Mouse (Mus musculus) ES-Bruce4 (cell line): ENCODE measurements at regions not wholly inside any gene's neighbourhood (a gene's known extent, or its start where the extent isn't known, plus 50 kb on each side); places are given as distances from the start of the nearest gene placed in this dataset.
A peak's percentile ranks its signal among the peaks of the same experiment; 100 is the strongest.

Experiments used
- H3K27ac ChIP-seq: 2 replicates; pipeline ENCODE4 v1.5.1; 2012; ENCODE audit warnings: low read length, inconsistent platforms; ENCODE audit not compliant: insufficient read depth
- H3K27me3 ChIP-seq: 2 replicates; pipeline ENCODE4 v1.6.1; 2012; ENCODE audit warnings: mild to moderate bottlenecking, low read length, inconsistent platforms; ENCODE audit not compliant: control insufficient read depth, poor library complexity, insufficient read depth, severe bottlenecking
- H3K36me3 ChIP-seq: 2 replicates; pipeline ENCODE4 v1.6.1; 2012; ENCODE audit warnings: inconsistent platforms, mild to moderate bottlenecking, low read length, moderate library complexity; ENCODE audit not compliant: control insufficient read depth, poor library complexity, insufficient read depth, severe bottlenecking
- H3K4me1 ChIP-seq: one replicate; pipeline ENCODE4 v1.8.1; 2011; ENCODE audit warnings: low read length; ENCODE audit not compliant: control insufficient read depth, insufficient read depth
- H3K4me3 ChIP-seq: 2 replicates; pipeline ENCODE4 v1.5.1; 2011; ENCODE audit warnings: low read depth, mild to moderate bottlenecking, low read length
- H3K9ac ChIP-seq: 2 replicates; pipeline ENCODE4 v1.6.1; 2012; ENCODE audit warnings: low read depth, mild to moderate bottlenecking, inconsistent platforms; ENCODE audit not compliant: poor library complexity, severe bottlenecking
- H3K9me3 ChIP-seq: replicated peaks from 2 replicates; pipeline ENCODE4 v1.6.1; 2012; ENCODE audit warnings: mild to moderate bottlenecking, low read length, inconsistent platforms; ENCODE audit not compliant: control insufficient read depth, poor library complexity, insufficient read depth, severe bottlenecking
- CTCF ChIP-seq: IDR thresholded peaks from one replicate; pipeline ENCODE4 v1.8.1; 2011; ENCODE audit warnings: low read depth, low read length
- EP300 ChIP-seq: IDR thresholded peaks from 2 replicates; pipeline ENCODE4 v1.6.1; 2011; ENCODE audit warnings: low read depth, low read length; ENCODE audit not compliant: insufficient read depth
- POLR2A ChIP-seq: IDR thresholded peaks from one replicate; pipeline ENCODE4 v1.8.1; 2011; ENCODE audit warnings: low read length; ENCODE audit not compliant: insufficient read depth

- H3K9ac ChIP-seq = no peak overlapping the region
- H3K9me3 ChIP-seq = no peaks in the 10 kb centered on the region
- H3K4me3 ChIP-seq = no peak overlapping the region
- H3K4me1 ChIP-seq = no peaks in the 10 kb centered on the region
- no peaks in the 10 kb centered on the region for H3K36me3 ChIP-seq
- TF ChIP-seq POLR2A (no peak), CTCF (no peak), EP300 (no peak)
- no peak overlapping the region for H3K27ac ChIP-seq
- H3K27me3 ChIP-seq = no peaks in the 10 kb centered on the region
Measured at GRCm38 (mm10) chr8:100144124-100144680, 727.9 kb upstream of the Cdh8 start.

GRCm38 (mm10) chr8:100104412-100105365 is 688.4 kb upstream of the Cdh8 start:
- Histone ChIP-seq H3K9me3 (peaks cover 3% of the 10 kb centered on the region; the same call in 1 of the 2 replicates), H3K4me1 (no peaks in the 10 kb centered on the region), H3K36me3 (no peaks in the 10 kb centered on the region), H3K27me3 (no peaks in the 10 kb centered on the region), H3K9ac (no peak overlapping the region), H3K27ac (no peak overlapping the region), H3K4me3 (no peak overlapping the region)
- TF ChIP-seq EP300 (0 out of 2 replicates have a peak, but pooled peaks have one; percentile 38), POLR2A (no peak), CTCF (no peak)

GRCm38 (mm10) chr8:100101957-100102356 is 685.7 kb upstream of the Cdh8 start:
- H3K4me1 ChIP-seq = no peaks in the 10 kb centered on the region
- no peak overlapping the region for H3K27ac ChIP-seq
- no peak overlapping the region for H3K9ac ChIP-seq
- no peaks in the 10 kb centered on the region; the same call in 1 of the 2 replicates for H3K9me3 ChIP-seq
- no peaks in the 10 kb centered on the region for H3K36me3 ChIP-seq
- no peak for TF ChIP-seq CTCF
- no peak for TF ChIP-seq EP300
- TF ChIP-seq POLR2A = no peak
- H3K4me3 ChIP-seq = no peak overlapping the region
- no peaks in the 10 kb centered on the region for H3K27me3 ChIP-seq

- H3K36me3 ChIP-seq = no peaks in the 10 kb centered on the region
- TF ChIP-seq EP300 (no peak), POLR2A (no peak), CTCF (no peak)
- no peak overlapping the region for H3K27ac ChIP-seq
Measured at GRCm38 (mm10) chr8:100072059-100072729, 655.9 kb upstream of the Cdh8 start.

GRCm38 (mm10) chr8:100069761-100070160 is 653.5 kb upstream of the Cdh8 start:
- Histone ChIP-seq H3K4me3 (no peak overlapping the region), H3K36me3 (no peaks in the 10 kb centered on the region), H3K9me3 (no peaks in the 10 kb centered on the region), H3K27ac (no peak overlapping the region), H3K9ac (no peak overlapping the region), H3K4me1 (no peaks in the 10 kb centered on the region), H3K27me3 (no peaks in the 10 kb centered on the region; the same call in 1 of the 2 replicates)
- no peak for TF ChIP-seq CTCF
- no peak for TF ChIP-seq EP300
- no peak for TF ChIP-seq POLR2A

More at GRCm38 (mm10) chr8:100072059-100072729, 655.9 kb upstream of the Cdh8 start:
- Histone ChIP-seq H3K4me3 (no peak overlapping the region), H3K9me3 (no peaks in the 10 kb centered on the region), H3K27me3 (no peaks in the 10 kb centered on the region; the same call in 1 of the 2 replicates), H3K4me1 (no peaks in the 10 kb centered on the region), H3K9ac (no peak overlapping the region)
